Mouse (Mus musculus) small intestine, adult 2 months (tissue): ENCODE data around the gene Mis12.

Experiments used
- CTCF ChIP-seq: fragments of 200-500 bp; IDR thresholded peaks from 2 replicates; pipeline ENCODE4 v1.5.1; 2012; ENCODE audit warnings: low read depth, mild to moderate bottlenecking, control low read depth, inconsistent platforms, low read length, moderate library complexity, mixed read lengths; ENCODE audit not compliant: insufficient replicate concordance, insufficient read length; ENCODE audit errors: extremely low read depth
- POLR2A ChIP-seq: fragments of 200-500 bp; IDR thresholded peaks from 2 replicates; pipeline ENCODE4 v1.6.1; 2012; ENCODE audit warnings: low read depth, mild to moderate bottlenecking, control low read depth, inconsistent platforms, low read length, moderate library complexity

GRCm38 (mm10) chr11:71029403-71030118, 10.2 kb downstream of the Mis12 start:
- TF ChIP-seq POLR2A (no peak), CTCF (no peak)
